Mouse (Mus musculus) gastrocnemius, adult 8-10 months (tissue): Measurements from ENCODE around the gene Fgfr2. TPM values are rescaled to one million over a fixed set of nuclear protein-coding genes. Genes with fewer than 3 reads are reported as not detected.

Source experiments
- DNase-seq, 2 experiments: peaks; one replicate each; pipeline ENCODE4 v3.0.0; 2022; ENCODE audit warnings: low spot score in 2 of 2
- total RNA-seq, 4 experiments: library from RNA; stranded (reverse); gene quantifications; 2 replicates each; pipeline ENCODE4 v1.2.4; 2022

Fgfr2 gene
- total RNA-seq, 4 experiments from 2014 or later = 0.17 to 1.3 (median 0.62) TPM

DNA sequence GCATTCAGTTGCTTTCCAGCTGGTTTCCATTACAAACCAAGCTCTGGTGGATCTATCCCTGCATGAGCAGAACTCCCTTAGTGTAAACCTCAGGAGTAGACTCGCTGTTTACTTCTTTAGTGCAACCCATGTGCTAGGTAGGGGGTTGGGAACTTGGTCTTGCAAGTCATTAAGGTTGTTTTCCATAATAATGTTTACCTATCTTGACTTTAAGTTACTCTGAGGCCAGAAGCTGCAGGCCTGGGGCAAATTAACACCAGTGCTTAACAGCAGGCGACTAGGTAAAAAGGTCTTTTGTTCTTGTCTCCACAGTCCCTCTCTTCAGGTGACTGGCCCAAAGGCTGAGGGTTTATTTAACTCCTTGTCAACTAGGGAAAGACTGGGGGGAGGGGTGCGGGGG, 1108.0 kb downstream of the Fgfr2 start:
- no peak for DNase-seq

GRCm38 (mm10) chr7:132013970-132014369, 1109.2 kb downstream of the Fgfr2 start:
- no peak for DNase-seq

- no peak for DNase-seq
Observed at GRCm38 (mm10) chr7:132012969-132013679, 1110.0 kb downstream of the Fgfr2 start.

DNA sequence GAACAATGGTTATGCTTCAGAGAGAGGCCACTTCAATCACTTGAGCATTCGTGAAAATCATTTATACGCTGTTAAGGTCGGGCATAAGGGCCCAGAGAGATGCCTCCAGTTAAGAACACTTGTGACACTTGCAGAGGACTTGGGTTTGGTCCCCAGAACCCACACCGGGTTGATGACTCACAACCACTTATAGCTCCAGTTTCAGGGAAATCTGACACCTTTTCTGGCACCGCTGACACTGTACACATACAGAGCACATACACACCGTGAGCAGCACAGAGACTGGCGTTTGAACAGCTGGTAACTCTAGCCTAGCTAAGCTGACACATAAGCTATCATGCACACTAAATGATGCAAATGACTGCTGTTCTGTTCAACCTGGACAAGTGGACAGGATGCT, 1114.1 kb downstream of the Fgfr2 start:
- DNase-seq = no peak

GRCm38 (mm10) chr7:132005996-132006696, 1117.0 kb downstream of the Fgfr2 start:
- DNase-seq = no peak

DNA sequence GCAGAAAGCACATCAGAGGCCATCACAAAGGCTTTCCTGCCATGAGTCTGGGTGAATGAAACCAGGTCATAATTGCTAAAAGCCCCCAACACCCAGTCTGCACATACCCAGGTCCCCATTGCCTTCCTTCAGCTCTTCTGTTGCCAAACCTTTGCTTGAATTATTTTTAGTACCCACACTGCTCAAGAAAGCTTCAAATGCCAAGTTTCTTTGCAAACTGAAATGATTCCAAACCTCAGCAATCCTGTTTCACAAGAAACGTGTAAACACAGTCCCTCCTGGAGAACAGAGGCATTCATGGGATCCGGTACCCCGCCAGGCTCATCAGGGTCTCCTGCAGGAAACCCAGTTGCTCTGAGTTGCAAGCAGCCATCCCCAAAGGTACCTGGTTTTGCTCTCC, 1130.3 kb downstream of the Fgfr2 start:
- DNase-seq = no peak

DNA sequence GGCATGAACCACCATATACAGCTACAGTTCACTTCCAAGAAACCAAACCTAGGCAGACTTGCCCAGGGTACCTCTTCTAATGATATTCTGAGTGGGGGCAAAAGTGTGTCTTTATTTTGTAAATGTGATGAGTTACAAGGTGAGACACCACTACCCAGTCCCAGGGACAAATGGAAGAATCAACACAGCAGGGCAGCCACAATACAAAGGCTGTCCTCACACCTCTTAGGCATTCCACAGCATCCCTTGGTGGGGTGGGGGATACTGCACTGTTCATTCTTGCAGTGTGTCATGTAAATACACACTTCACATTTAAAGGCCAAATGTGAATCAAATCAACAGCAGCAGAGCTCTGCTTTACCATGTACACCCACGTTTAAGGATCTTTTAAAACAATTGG, 1130.9 kb downstream of the Fgfr2 start:
- no peak for DNase-seq

DNA sequence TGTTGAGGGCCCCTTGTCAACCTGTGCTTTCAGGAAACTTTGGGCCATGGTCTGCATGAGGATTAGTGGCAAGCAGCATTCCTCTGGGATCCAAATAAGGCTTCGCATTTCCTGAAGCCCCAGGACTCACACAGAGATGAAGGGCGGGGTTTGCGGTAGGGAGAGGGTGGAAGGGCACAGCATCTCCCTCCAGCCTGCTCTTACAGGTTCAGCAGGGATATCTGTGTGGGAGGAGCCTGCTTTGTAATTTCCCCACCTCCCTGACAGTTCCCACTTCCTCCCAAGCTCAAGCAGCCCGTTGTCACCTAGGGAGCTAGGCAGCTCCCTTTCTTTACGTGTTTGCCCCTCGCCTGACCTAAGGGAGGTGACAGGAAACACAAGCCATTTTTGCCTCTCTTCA, 1134.1 kb downstream of the Fgfr2 start:
- no peak for DNase-seq

DNA sequence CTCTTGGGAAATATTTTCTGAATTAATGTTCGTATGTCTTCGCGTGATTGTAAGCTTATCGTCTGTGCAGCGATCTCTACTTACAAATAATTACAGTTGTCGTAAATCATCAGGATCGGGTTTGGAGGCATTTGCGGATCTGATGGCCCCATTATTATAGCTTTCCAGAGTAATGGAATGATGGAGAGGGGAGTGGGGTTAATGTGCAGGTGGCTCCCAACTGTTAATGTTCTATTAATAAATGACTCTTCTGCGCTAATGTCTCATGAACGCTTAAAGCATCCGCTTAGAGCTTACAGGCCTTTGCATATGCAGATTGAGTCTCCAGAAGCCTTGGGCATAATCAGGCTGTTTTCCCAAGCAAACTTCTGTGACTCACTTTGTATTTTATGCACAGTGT, 1144.5 kb downstream of the Fgfr2 start:
- no peak for DNase-seq

GRCm38 (mm10) chr7:131975867-131976266, 1147.3 kb downstream of the Fgfr2 start:
- no peak for DNase-seq

DNA sequence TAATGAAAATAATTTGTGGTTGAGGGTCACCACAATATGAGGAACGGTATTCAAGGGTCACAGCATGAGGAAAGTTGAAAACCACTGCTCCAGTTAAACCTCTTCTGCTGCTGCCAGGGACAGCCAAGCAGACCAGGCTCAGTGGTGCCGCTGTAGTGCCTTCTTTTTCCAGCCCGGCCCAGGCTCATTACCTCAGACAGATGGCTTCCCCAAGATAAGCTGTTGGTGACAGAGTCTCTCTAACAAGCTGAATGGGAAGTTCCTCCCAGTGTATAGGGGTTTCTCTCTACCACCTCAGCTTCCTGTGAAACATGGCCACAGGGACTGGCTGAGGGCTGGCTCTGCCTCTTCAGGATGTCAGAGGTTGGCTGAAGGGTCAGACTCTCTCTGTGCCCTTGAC, 1152.9 kb downstream of the Fgfr2 start:
- no peak for DNase-seq

- DNase-seq = no peak
Observed at GRCm38 (mm10) chr7:131966916-131967494, 1156.1 kb downstream of the Fgfr2 start.

GRCm38 (mm10) chr7:131966023-131966915, 1156.9 kb downstream of the Fgfr2 start, which contains the start of gene Gpr26:
Gene Gpr26, plus strand, starts transcription at chr7:131966460.
- no peak for DNase-seq

- DNase-seq = no peak
Observed at GRCm38 (mm10) chr7:131960551-131960950, 1162.6 kb downstream of the Fgfr2 start.

GRCm38 (mm10) chr7:131958705-131959104, 1164.4 kb downstream of the Fgfr2 start:
- no peak for DNase-seq

- DNase-seq = no peak
Observed at GRCm38 (mm10) chr7:131953402-131953801, 1169.7 kb downstream of the Fgfr2 start.

DNA sequence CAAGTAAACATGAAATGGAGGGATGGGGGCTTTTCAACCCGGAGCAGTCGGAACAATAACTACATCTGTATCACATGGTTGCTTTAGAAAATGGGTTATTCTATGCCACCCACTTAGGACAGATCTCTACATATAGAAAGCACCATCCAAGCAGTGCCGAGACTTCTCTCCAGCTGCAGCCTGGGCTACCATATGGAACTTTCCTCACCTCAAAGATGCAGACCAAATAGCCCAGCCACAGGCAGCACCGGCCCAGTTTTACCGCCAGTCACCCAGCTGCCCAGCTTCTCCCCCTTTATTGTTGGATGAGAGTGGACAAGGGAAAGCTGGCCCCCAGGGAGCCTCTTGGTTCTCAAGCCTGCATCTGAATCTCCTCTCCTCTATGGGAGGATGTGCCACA, 1172.0 kb downstream of the Fgfr2 start:
- DNase-seq = no peak

DNA sequence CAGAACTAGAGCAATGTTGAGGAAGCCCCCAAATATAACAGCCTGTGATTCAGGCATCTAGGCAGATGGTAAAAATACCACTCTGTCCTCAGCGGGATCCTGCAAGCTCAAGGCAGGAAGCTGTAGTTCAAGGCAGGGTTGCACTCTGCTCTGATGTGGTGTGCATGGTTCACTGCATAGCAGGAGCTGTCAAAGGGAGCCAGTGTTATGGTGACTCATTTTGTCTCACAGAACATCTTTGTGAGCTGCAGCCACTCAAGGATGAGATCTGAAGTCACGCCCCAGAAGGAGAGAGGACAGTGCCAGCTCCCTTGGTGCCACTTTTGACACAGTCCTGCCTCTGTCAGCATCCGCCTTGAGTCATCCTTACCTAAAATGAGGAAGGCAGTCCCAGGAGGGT, 1185.5 kb downstream of the Fgfr2 start:
- no peak for DNase-seq

- no peak for DNase-seq
Observed at GRCm38 (mm10) chr7:131927288-131928050, 1195.7 kb downstream of the Fgfr2 start.

DNA sequence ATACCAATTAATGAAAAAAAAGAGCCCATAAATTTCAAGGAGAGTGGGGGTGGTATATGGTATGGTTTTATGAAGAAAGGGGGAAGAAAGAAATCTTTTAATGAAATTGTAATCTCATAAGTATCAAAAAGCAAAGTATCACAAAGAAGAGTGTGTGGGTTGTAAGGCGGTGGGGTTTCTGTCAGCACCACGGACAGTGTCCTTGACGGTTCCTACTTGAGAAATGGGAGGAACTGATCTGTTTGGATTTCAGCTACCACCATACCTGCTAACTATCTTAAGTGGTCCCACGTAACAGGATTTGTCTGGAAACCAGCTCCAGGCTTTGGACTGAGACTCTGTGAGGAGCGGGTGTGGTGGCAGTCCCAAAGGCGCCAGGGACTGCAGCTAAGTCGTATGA, 1205.8 kb downstream of the Fgfr2 start:
- DNase-seq = no peak

DNA sequence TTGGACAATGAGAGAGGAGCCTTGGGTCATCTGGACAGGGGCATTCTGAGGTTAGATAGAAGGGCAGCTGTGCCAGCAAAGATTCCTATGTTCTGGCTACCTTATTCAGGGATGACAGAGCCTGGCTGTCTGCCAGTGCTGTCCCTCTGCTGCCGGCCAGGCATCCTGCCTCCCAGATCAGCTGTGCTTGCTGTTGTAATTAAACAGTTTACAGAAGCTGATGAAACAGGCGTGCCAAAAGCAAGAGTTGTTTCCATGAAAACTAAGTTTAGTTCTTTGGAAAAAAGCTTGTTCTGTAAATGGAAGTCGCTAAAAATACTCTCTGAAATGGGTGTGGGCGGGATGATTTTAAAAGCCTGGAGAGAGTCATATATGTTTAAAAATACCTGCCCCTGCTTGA, 1213.5 kb downstream of the Fgfr2 start:
- DNase-seq = no peak
